In the genomic region with DNA sequence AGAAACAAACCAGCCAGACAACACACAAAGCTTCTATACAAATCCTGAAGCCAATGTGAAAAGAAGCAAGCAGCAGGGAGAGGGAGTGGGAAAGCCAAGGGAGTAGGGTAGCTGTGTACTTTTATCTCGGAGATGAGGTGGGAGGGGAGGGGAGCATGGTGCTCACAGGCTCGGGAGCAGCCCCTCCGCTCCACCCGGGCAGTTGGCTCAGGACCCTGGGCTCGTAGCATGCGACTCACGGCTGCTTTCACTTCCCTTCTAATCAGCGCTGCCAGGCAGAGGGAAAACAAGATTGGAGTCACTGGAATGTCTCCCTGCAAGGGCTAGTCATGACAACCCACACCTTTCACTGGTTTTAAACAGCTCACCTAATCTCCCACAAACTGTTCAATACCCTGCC, we compare ENCODE assay signal across 15 mouse cellular contexts.
DNase-seq lines count a peak whose midpoint lies in the region; ATAC-seq lines count a peak whose summit lies in the region.
"Had no signal": no experiment of that assay in that cellular context is flagged by ENCODE, and none has a peak within 500 bp of the region (broad histone marks: within the 10 kb centered on the region; RNA-seq: fewer than 3 reads in every experiment).

No protein-coding gene starts in this region.

- ATAC-seq in heart, embryonic 12.5 days (ENCODE audit: insufficient number of reproducible peaks, low FRiP score): peak; percentile 60
- ATAC-seq in heart, embryonic 16.5 days (replicated peaks; ENCODE audit: extremely low read depth, insufficient read depth, low FRiP score): 0 out of 2 replicates have a peak, but pooled peaks have one; percentile 39
- ATAC-seq in frontal cortex, adult (ENCODE audit: low TSS enrichment): no peak

- H3K27ac ChIP-seq in heart, embryonic 12.5 days (ENCODE audit: poor library complexity, severe bottlenecking): peak overlapping the region; percentile 58
- peak overlapping the region; percentile 35 for H3K27ac ChIP-seq in heart, embryonic 16.5 days (ENCODE audit: low read length)
- H3K27ac ChIP-seq: forebrain, embryonic 12.5 days; limb, embryonic 10.5 days had no signal

- no peaks in the 10 kb centered on the region for H3K27me3 ChIP-seq in heart, embryonic 12.5 days (replicated peaks)
- no peaks in the 10 kb centered on the region for H3K27me3 ChIP-seq in heart, embryonic 16.5 days (ENCODE audit: control insufficient read depth, insufficient read depth, low read length)
- H3K27me3 ChIP-seq: forebrain, embryonic 12.5 days had no signal

- H3K9me3 ChIP-seq in heart, embryonic 12.5 days (replicated peaks): no peaks in the 10 kb centered on the region
- H3K9me3 ChIP-seq in heart, embryonic 16.5 days (replicated peaks; ENCODE audit: control insufficient read depth, low read length): no peaks in the 10 kb centered on the region
- H3K9me3 ChIP-seq: forebrain, embryonic 12.5 days; limb, embryonic 10.5 days had no signal

- 49% methylated on average over 8 of the region's 8 CpGs for WGBS in heart, embryonic 12.5 days
- WGBS in heart, embryonic 16.5 days: 34% methylated on average over 8 of the region's 8 CpGs

- no peak for DNase-seq in heart, postnatal 25 days (ENCODE audit: low spot score)
- peak; percentile 18 to 47 for DNase-seq in urinary bladder, postnatal 4 days (ENCODE audit: low spot score in 2 of 2)
- DNase-seq in urinary bladder, adult 18-20 months (ENCODE audit: low spot score in 2 of 2): no peak
- DNase-seq in testis, postnatal 14 days (ENCODE audit: low spot score): peak; percentile 79
- DNase-seq in c-Kit-positive CD71-positive TER-119-positive erythroid progenitor cells, embryonic 14.5 days (ENCODE audit: low spot score): no peak
- DNase-seq: cerebellum, adult 9-10 months; kidney, adult 11 months; lung, adult 18-20 months; lung, postnatal 36 days; thymus, postnatal 36 days had no signal

- 0 out of 2 replicates have a peak overlapping the region, but pooled peaks have one; percentile 25 for H3K9ac ChIP-seq in heart, embryonic 12.5 days
- no peak overlapping the region for H3K9ac ChIP-seq in heart, embryonic 16.5 days (ENCODE audit: low read length)
- H3K9ac ChIP-seq: forebrain, embryonic 12.5 days had no signal

- H3K36me3 ChIP-seq in heart, embryonic 12.5 days: peaks cover 97% of the 10 kb centered on the region
- H3K36me3 ChIP-seq in heart, embryonic 16.5 days (ENCODE audit: control insufficient read depth, insufficient read depth): peaks cover 87% of the 10 kb centered on the region

- no peak overlapping the region for H3K4me2 ChIP-seq in heart, embryonic 12.5 days
- H3K4me2 ChIP-seq in heart, embryonic 16.5 days (ENCODE audit: low read depth, low read length): no peak overlapping the region
- H3K4me2 ChIP-seq: forebrain, embryonic 12.5 days had no signal

- no peak overlapping the region for H3K4me3 ChIP-seq in heart, embryonic 12.5 days
- no peak overlapping the region for H3K4me3 ChIP-seq in heart, embryonic 16.5 days (ENCODE audit: low read length)
- H3K4me3 ChIP-seq: forebrain, embryonic 12.5 days; limb, embryonic 10.5 days had no signal

- H3K4me1 ChIP-seq in heart, embryonic 12.5 days (replicated peaks): peaks cover 24% of the 10 kb centered on the region
- H3K4me1 ChIP-seq in heart, embryonic 16.5 days (ENCODE audit: control insufficient read depth, insufficient read depth, low read length): peaks cover 16% of the 10 kb centered on the region
- H3K4me1 ChIP-seq: forebrain, embryonic 12.5 days; limb, embryonic 10.5 days had no signal

- intact Hi-C loops in heart, postnatal 25 days (cut with DNase I): no loop called here

Comparison
In these comparisons a context has a peak if more than half of its experiments do, and no peak if none do; other contexts are left out.
1. DNase-seq: peak in urinary bladder, postnatal 4 days (2 of 2) and testis, postnatal 14 days (single experiment); none in heart, postnatal 25 days (single experiment), urinary bladder, adult 18-20 months (0 of 2) and c-Kit-positive CD71-positive TER-119-positive erythroid progenitor cells, embryonic 14.5 days (single experiment).